Mouse (Mus musculus) kidney, embryonic 16.5 days (tissue): ENCODE measurements around the gene Dtx2. TPM values are rescaled to one million over a fixed set of nuclear protein-coding genes. Genes with fewer than 3 reads are reported as not detected.
A peak's percentile ranks its signal among the peaks of the same experiment; 100 is the strongest.
"Not testable (repeated sequence)": the region's sequence is repeated elsewhere in the genome, so short reads cannot be mapped to it uniquely, and the experiment has no call there.

Experiments used
- ATAC-seq: fragments of 200-750 bp; cut with Nextera tagmentation; 2 replicates; pipeline ENCODE4 v1.8.0; 2017; ENCODE audit warnings: moderate TSS enrichment; ENCODE audit not compliant: low FRiP score, low TSS enrichment
- H3K27ac ChIP-seq: fragments of 300-500 bp; sonication (generic); 2 replicates; pipeline ENCODE4 v1.5.1; 2014; ENCODE audit warnings: low read length
- H3K27me3 ChIP-seq: fragments of 300-500 bp; sonication (generic); 2 replicates; pipeline ENCODE4 v1.6.1; 2014; ENCODE audit warnings: low read length, control low read depth, mixed read lengths; ENCODE audit not compliant: insufficient read depth
- H3K36me3 ChIP-seq: fragments of 300-500 bp; sonication (generic); 2 replicates; pipeline ENCODE4 v1.6.1; 2014; ENCODE audit warnings: low read length, control low read depth, mixed read lengths; ENCODE audit not compliant: insufficient read depth
- H3K4me1 ChIP-seq: fragments of 300-500 bp; sonication (generic); 2 replicates; pipeline ENCODE4 v1.6.1; 2014; ENCODE audit warnings: low read length, control low read depth, mixed read lengths; ENCODE audit not compliant: insufficient read depth
- H3K4me2 ChIP-seq: fragments of 300-500 bp; sonication (generic); replicated peaks from 2 replicates; pipeline ENCODE4 v1.6.1; 2014; ENCODE audit warnings: low read depth, low read length
- H3K4me3 ChIP-seq: fragments of 300-500 bp; sonication (generic); 2 replicates; pipeline ENCODE4 v1.5.1; 2014; ENCODE audit warnings: mild to moderate bottlenecking, low read length
- H3K9ac ChIP-seq: fragments of 300-500 bp; sonication (generic); replicated peaks from 2 replicates; pipeline ENCODE4 v1.6.1; 2014; ENCODE audit warnings: low read length
- H3K9me3 ChIP-seq: fragments of 300-500 bp; sonication (generic); 2 replicates; pipeline ENCODE4 v1.6.1; 2016; ENCODE audit warnings: low read length, control low read depth
- WGBS: fragments of 180-500 bp; shearing (Covaris S2); extraction: QIAGEN DNeasy Blood & Tissue Kit; methylation state at CpG from one replicate; pipeline ENCODE4 v1.1.7; 2014; 5-methylcytosine and 5-hydroxymethylcytosine counted together
- polyA plus RNA-seq: library from polyadenylated mRNA; unstranded; fragments of >200 nt; fragmentation: Nextera tagmentation; extraction: Ambion mirVana; gene quantifications from 2 replicates; pipeline ENCODE4 v1.2.1, GENCODE M21; 2015

The Dtx2 gene
- polyA plus RNA-seq, 1 experiment from 2014 or later: 32.9 TPM

- peak overlapping the region; percentile 98 for H3K27ac ChIP-seq
- ATAC-seq: peak; percentile 96
- no peaks in the 10 kb centered on the region for H3K27me3 ChIP-seq
- H3K9ac ChIP-seq: peak overlapping the region; percentile 41; the same call in 1 of the 2 replicates
- H3K9me3 ChIP-seq: no peaks in the 10 kb centered on the region
- peak overlapping the region; percentile 27 for H3K4me2 ChIP-seq
- H3K36me3 ChIP-seq: no peaks in the 10 kb centered on the region
- no peak overlapping the region for H3K4me3 ChIP-seq
- H3K4me1 ChIP-seq: peaks cover 37% of the 10 kb centered on the region
- 4% methylated on average over 10 of the region's 10 CpGs for WGBS
Measured at GRCm38 (mm10) chr5:136051231-136052085, 56.9 kb downstream of the Dtx2 start.

DNA sequence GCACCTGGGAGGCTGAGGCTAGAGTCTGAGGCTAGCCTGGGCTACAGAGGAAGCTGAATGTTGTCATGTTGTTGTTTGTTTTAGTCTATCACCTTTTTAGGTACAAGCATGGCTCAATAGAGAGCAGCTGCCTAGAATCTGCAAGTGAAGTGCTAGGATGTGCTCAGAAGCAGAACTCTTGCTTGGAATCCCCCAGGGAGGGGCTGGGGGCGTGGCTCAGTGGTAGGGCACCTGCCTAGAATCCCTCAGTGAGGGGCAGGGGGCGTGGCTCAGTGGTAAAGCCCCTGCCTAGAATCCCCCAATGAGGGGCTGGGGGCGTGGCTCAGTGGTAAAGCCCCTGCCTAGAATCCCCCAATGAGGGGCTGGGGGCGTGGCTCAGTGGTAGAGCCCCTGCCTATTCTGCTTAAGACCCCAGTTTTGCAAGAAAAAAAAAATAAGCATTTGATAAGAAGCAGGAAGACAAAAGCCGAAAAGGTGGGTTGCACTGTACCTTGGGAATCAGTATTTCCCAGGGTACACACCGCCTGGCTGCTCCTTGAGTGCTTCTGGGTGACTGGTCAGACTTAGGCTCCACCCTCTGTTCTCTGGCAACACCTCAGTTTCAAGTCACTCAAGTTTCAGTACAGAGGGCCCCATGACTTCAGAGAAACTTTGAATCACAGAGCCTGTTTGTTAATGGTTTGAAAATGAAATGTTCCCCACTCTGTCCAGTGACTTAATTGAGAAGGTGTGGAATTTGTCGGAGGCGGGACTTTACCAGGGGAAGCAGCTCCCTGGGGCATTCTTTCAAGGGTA, 58.5 kb downstream of the Dtx2 start:
- Histone ChIP-seq H3K27me3 (no peaks in the 10 kb centered on the region), H3K4me2 (no peak overlapping the region), H3K9ac (no peak overlapping the region), H3K4me3 (no peak overlapping the region), H3K27ac (peak overlapping the region; percentile 54), H3K4me1 (peaks cover 40% of the 10 kb centered on the region), H3K9me3 (no peaks in the 10 kb centered on the region), H3K36me3 (no peaks in the 10 kb centered on the region)
- WGBS: 72% methylated on average over 8 of the region's 8 CpGs
- no peak for ATAC-seq

DNA sequence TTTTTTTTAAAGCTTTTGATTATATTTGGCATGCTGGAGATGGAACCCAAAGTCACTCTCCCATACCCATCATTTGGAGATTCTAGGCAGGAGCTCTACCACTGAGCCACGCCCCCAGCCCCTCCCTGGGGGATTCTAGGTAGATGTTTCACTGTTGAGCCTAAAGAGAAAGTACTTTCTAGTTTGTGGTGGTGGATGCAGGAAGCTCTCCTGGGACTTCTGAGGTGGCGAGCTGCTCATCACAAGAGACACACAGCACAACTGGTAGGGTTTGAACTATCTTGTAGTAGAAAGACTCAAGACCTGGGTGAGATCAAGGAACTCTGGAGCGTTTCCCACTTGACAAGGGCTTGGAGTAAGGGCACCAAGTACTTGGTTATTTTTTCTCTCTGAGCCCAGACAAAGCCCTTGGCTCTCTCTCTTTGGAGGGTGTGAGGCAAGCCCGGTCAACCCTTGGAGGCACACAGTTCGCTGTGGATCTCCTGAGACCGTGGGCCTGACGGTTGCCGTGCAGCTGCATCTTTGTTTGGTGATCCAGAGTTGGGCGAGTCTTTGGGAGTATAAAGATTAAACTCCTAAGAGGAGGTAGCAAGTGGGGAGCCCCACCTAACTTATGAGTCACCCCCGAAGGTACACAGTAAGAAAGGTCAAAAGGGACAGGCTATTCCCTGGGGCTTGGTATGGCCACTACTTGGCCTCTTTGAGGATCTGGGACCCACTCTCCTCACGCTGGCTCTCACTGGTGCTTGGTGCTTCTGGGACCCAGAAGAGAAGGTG, 59.9 kb downstream of the Dtx2 start, which contains the start of gene Upk3bl:
Upk3bl (plus strand) TSS at position 192 of the 777 bp plus-strand sequence.
- H3K4me3 ChIP-seq: no peak within 1 kb of the TSS
- H3K9ac ChIP-seq: no peak within 1 kb of the TSS
- WGBS: 93% methylated on average over 11 of the region's 11 CpGs
- H3K27ac ChIP-seq: peak within 1 kb of the TSS; percentile 54
- no peaks in the 10 kb centered on the region for H3K9me3 ChIP-seq
- H3K4me2 ChIP-seq: no peak within 1 kb of the TSS
- H3K4me1 ChIP-seq: peaks cover 36% of the 10 kb centered on the region
- no peaks in the 10 kb centered on the region for H3K27me3 ChIP-seq
- ATAC-seq: no peak
- no peaks in the 10 kb centered on the region for H3K36me3 ChIP-seq

DNA sequence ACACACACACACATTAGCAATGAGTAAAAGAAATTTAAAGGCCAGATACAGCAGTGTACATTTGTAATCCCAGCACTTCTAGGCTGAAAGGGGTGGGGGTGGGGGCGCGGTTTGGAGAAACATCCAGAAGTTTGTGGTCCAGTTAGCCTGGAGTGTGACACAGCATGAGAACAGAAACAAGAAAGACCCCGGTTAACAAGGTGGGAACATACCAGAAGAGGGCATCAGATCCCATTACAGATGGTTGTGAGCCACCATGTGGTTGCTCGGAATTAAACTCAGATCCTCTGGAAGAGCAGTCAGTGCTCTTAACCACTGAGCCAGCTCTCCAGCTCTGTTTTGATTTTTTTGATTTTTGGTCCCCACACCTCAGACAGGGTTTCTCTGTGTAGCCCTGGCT, 61.5 kb downstream of the Dtx2 start:
- Histone ChIP-seq H3K27ac (no peak overlapping the region), H3K4me1 (peaks cover 22% of the 10 kb centered on the region), H3K9ac (no peak overlapping the region), H3K9me3 (no peaks in the 10 kb centered on the region), H3K4me2 (no peak overlapping the region), H3K4me3 (no peak overlapping the region), H3K27me3 (no peaks in the 10 kb centered on the region), H3K36me3 (no peaks in the 10 kb centered on the region)
- 50% methylated on average over 4 of the region's 4 CpGs for WGBS
- no peak for ATAC-seq

- Histone ChIP-seq H3K27me3 (no peaks in the 10 kb centered on the region), H3K4me3 (no peak overlapping the region), H3K9ac (no peak overlapping the region), H3K4me2 (no peak overlapping the region), H3K9me3 (no peaks in the 10 kb centered on the region), H3K36me3 (no peaks in the 10 kb centered on the region), H3K4me1 (peaks cover 16% of the 10 kb centered on the region), H3K27ac (no peak overlapping the region)
- 23% methylated on average over 8 of the region's 8 CpGs for WGBS
- no peak for ATAC-seq
Measured at GRCm38 (mm10) chr5:136057085-136057484, 62.5 kb downstream of the Dtx2 start.

DNA sequence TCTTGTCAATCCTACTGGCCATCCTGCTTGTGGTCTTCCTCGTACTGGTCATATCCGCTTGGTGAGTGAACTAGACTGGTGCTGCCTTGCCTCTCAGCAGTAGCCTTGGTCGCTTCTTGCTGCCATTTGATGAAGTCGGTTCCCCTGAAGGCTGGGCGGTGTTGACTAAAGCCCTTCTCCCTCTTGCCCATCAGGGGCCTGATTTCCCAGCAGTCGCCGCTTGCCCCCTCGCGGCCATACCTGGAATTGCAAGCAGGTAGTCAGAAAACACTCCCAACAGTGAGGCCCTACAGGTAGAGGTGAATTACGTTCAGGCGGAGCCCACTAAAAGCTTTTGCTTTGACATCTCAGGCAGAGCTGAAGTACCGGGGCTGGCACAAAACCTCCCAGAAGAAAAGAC, 67.0 kb downstream of the Dtx2 start:
- ATAC-seq: peak; percentile 42; the same call in 1 of the 2 replicates
- Histone ChIP-seq H3K9me3 (no peaks in the 10 kb centered on the region), H3K4me3 (no peak overlapping the region), H3K27me3 (no peaks in the 10 kb centered on the region), H3K4me2 (no peak overlapping the region), H3K36me3 (no peaks in the 10 kb centered on the region), H3K9ac (peak overlapping the region; percentile 51), H3K27ac (no peak overlapping the region), H3K4me1 (peaks cover 12% of the 10 kb centered on the region)
- WGBS: 13% methylated on average over 12 of the region's 12 CpGs

DNA sequence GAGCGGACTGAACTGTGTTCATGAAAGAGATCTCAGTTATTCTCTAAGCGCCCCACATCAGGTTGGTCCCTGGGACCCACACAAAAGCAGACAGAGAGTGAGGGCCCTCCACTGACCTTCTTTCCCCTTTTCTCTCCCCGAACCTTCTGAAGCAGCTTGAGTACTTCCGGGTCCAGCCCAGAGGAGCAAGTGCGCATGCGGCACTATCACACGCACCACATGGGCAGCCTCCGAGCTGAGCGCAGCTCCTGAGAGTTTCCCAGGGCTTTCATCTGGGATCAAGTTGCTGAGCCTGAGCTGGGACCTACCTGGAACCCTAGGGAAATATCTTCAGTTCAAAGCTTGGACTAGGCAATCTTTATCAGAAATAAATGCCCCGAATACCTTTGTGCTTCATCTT, 69.3 kb downstream of the Dtx2 start:
- Histone ChIP-seq H3K36me3 (no peaks in the 10 kb centered on the region), H3K9me3 (no peaks in the 10 kb centered on the region), H3K9ac (no peak overlapping the region), H3K27me3 (0 out of 2 replicates have a peak, but pooled peaks cover 3% of the 10 kb centered on the region), H3K4me1 (peaks cover 5% of the 10 kb centered on the region; the same call in 1 of the 2 replicates), H3K4me3 (no peak overlapping the region), H3K27ac (no peak overlapping the region), H3K4me2 (no peak overlapping the region)
- ATAC-seq: no peak
- 88% methylated on average over 10 of the region's 10 CpGs for whole genome bisulfite sequencing

- not testable (repeated sequence) for H3K9me3 ChIP-seq, H3K4me2 ChIP-seq, ATAC-seq, H3K9ac ChIP-seq, H3K4me1 ChIP-seq, H3K27ac ChIP-seq, H3K36me3 ChIP-seq, H3K27me3 ChIP-seq, H3K4me3 ChIP-seq
- 65% methylated on average over 11 of the region's 11 CpGs for WGBS
Measured at GRCm38 (mm10) chr5:136066404-136067148, 72.0 kb downstream of the Dtx2 start.

DNA sequence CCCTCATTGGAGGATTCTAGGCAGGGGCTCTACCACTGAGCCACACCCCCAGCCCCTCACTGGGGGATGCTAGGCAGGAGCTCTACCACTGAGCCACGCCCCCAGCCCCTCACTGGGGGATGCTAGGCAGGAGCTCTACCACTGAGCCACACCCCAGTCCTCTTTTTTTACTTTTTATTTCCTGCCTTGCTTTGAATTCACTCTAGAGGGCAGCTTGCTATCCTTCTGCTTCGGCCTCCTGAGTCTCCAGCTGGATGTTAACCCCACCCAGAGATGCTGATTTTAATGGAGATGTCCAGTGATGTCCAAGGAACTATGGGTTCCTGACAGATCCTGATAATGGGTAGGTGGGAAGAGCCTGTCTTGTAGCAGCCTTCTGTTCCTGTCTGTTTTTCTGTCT, 74.8 kb downstream of the Dtx2 start:
- Histone ChIP-seq H3K27ac (no peak overlapping the region), H3K36me3 (no peaks in the 10 kb centered on the region), H3K9me3 (no peaks in the 10 kb centered on the region), H3K4me2 (no peak overlapping the region), H3K4me1 (no peaks in the 10 kb centered on the region), H3K27me3 (0 out of 2 replicates have a peak, but pooled peaks cover 3% of the 10 kb centered on the region), H3K4me3 (no peak overlapping the region), H3K9ac (no peak overlapping the region)
- ATAC-seq: no peak
- WGBS: 49% methylated on average over 2 of the region's 2 CpGs
